Mouse (Mus musculus) ES-Bruce4 (cell line): ENCODE data around the gene Exo5.

Experiments used
- CTCF ChIP-seq: IDR thresholded peaks from one replicate; pipeline ENCODE4 v1.8.1; 2011; ENCODE audit warnings: low read depth, low read length
- EP300 ChIP-seq: IDR thresholded peaks from 2 replicates; pipeline ENCODE4 v1.6.1; 2011; ENCODE audit warnings: low read depth, low read length; ENCODE audit not compliant: insufficient read depth
- POLR2A ChIP-seq: IDR thresholded peaks from one replicate; pipeline ENCODE4 v1.8.1; 2011; ENCODE audit warnings: low read length; ENCODE audit not compliant: insufficient read depth

GRCm38 (mm10) chr4:120952163-120952562 is 27.3 kb upstream of the Exo5 start:
- TF ChIP-seq CTCF (no peak), POLR2A (no peak), EP300 (no peak)
